Mouse (Mus musculus): ENCODE data around the gene 4930512M02Rik.

DNA sequence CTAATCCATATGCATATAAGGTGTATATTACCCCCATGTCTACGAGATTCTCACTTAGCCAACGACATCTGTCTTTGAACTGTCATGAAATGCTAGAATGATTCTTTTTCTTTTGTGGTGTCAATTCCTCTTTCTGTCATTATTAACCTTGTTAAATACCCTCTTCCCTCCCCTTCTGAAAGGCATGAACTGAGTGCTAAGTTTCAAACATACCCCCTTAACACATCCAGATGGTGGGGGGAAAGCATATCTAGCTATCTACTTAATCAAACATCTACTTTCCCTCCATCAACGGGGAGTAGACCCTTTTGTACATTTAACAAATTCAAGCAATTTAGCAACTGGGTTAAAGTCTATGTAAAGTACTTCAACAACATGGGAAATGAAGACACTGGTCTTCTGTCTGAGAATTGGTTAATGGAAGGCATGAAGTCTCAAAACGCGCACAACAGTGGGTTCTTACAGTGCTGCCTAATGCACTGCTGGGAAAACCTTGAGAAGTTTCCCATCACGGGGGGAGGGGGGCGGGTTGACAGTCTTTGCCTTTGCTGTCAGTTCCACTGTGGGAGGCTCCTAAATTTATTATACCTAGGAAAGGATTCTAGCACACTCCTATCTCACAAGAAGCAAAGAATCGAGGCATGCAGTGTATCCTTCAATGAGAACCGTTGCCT lies 48.6 kb upstream of the 4930512M02Rik start:
- TF ChIP-seq CTCF (conservative IDR thresholded peaks at IDR 0.05; ENCODE audit: low read length) (no peak), POU5F1 (IDR thresholded peaks at IDR 0.05; ENCODE audit: borderline replicate concordance, low read length) (no peak)
